Mouse (Mus musculus) thymus, adult 2 months (tissue): ENCODE data around the gene Cmas. TPM values are rescaled to one million over a fixed set of nuclear protein-coding genes. Genes with fewer than 3 reads are reported as not detected.
A peak's percentile ranks its signal among the peaks of the same experiment; 100 is the strongest.

Source experiments
- DNase-seq: peaks from one replicate; pipeline ENCODE4 v3.0.0; 2021
- H3K27ac ChIP-seq: fragments of 200-500 bp; 2 replicates; pipeline ENCODE4 v1.5.1; 2012; ENCODE audit warnings: low read length, control low read depth; ENCODE audit not compliant: control insufficient read depth, insufficient read depth
- H3K27me3 ChIP-seq: fragments of 200-500 bp; 2 replicates; pipeline ENCODE4 v1.6.1; 2012; ENCODE audit warnings: mild to moderate bottlenecking, low read length, moderate library complexity, mixed read lengths; ENCODE audit not compliant: control insufficient read depth, insufficient read depth
- H3K36me3 ChIP-seq: fragments of 200-500 bp; 2 replicates; pipeline ENCODE4 v1.6.1; 2012; ENCODE audit warnings: mild to moderate bottlenecking, low read length, moderate library complexity; ENCODE audit not compliant: control insufficient read depth, insufficient read depth
- H3K4me1 ChIP-seq: fragments of 200-500 bp; replicated peaks from 2 replicates; pipeline ENCODE4 v1.6.1; 2012; ENCODE audit warnings: low read length; ENCODE audit not compliant: control insufficient read depth, insufficient read depth
- H3K4me3 ChIP-seq: fragments of 200-500 bp; 2 replicates; pipeline ENCODE4 v1.5.1; 2012; ENCODE audit warnings: mild to moderate bottlenecking, low read length, control low read depth, moderate library complexity; ENCODE audit not compliant: control insufficient read depth, insufficient read depth
- CTCF ChIP-seq: fragments of 200-500 bp; IDR thresholded peaks from 2 replicates; pipeline ENCODE4 v1.5.1; 2012; ENCODE audit warnings: mild to moderate bottlenecking, control low read depth, low read length, moderate library complexity, borderline replicate concordance; ENCODE audit not compliant: control insufficient read depth, poor library complexity, insufficient read depth; ENCODE audit errors: extremely low read depth
- POLR2A ChIP-seq: fragments of 200-500 bp; IDR thresholded peaks from 2 replicates; pipeline ENCODE4 v1.6.1; 2012; ENCODE audit warnings: mild to moderate bottlenecking, low read length, control low read depth, moderate library complexity; ENCODE audit not compliant: control insufficient read depth, poor library complexity, insufficient read depth; ENCODE audit errors: extremely low read depth
- WGBS: fragments of 180-500 bp; shearing (Covaris S2); methylation state at CpG from one replicate; pipeline ENCODE4 v1.1.7; 2018; 5-methylcytosine and 5-hydroxymethylcytosine counted together
- polyA plus RNA-seq: library from polyadenylated mRNA; depleted of rRNA; stranded (reverse); fragments of >200 nt; gene quantifications from 2 replicates; pipeline ENCODE4 v1.2.3, GENCODE M21; 2012

Cmas gene
- polyA plus RNA-seq, 1 experiment, result 25.5 TPM

DNA sequence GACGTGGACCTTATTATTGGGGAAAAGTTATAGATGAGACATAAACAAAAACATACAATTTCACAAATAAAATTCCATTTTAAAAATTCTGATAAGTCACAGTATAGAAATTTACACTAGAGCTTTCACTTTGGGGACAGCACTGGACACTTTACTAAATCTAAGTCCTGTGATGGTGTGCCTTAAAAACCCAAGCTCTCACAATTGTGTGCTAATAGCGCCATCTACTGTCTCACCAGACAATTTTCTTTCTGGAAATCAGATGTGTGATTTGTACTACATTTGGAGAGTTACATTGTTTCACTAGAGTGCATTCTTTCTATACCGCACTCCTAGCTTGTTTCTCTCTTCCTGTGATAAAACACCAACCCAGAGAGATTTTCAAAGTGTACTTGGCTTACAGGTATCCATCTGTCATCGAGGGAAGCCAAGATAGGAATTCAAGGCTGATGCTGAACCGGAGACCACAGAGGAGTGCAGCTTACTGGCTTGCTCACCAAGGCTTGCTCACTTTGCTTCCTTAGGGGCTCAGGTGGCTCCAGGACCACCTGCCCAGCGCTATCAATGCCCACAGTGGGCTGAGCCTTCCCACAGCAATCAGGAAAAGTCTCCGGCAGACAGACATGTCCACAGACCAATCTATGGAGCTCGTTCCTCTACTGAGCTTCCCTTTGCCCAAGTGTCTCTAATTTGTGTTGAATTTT lies 21.0 kb upstream of the Cmas start:
- WGBS, result 53% methylated on average over 8 of the region's 8 CpGs
- no peak overlapping the region for H3K27ac ChIP-seq

DNA sequence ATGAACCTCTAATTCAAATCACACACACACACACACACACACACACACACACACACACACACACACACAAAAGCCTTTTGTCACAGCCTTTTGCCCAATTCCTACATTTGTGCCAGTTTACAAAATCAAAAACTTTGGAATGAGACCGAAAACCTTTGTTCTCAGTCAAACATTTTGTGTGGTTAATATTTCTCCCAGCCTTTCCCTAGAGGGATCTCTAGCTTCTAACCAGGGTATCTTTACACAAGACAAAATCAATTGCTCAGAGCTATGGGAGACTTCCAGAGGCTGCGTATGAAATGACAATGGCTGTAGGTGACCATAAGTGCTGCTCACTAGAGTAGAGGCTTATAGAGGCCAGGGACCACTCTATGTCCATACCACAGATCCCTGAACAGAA lies 18.3 kb upstream of the Cmas start:
- no peak for TF ChIP-seq CTCF
- Histone ChIP-seq H3K27me3 (no peaks in the 10 kb centered on the region), H3K36me3 (no peaks in the 10 kb centered on the region), H3K4me3 (no peak overlapping the region), H3K4me1 (no peaks in the 10 kb centered on the region), H3K27ac (no peak overlapping the region)
- 97% methylated on average over 2 of the region's 2 CpGs for WGBS
- DNase-seq, result no peak

More for the DNA sequence above, 21.0 kb upstream of the Cmas start:
- TF ChIP-seq POLR2A (no peak), CTCF (no peak)
- H3K4me1 ChIP-seq, result no peaks in the 10 kb centered on the region
- H3K36me3 ChIP-seq, result no peaks in the 10 kb centered on the region
- H3K4me3 ChIP-seq, result no peak overlapping the region
- DNase-seq, result peak; percentile 24
- H3K27me3 ChIP-seq, result no peaks in the 10 kb centered on the region

DNA sequence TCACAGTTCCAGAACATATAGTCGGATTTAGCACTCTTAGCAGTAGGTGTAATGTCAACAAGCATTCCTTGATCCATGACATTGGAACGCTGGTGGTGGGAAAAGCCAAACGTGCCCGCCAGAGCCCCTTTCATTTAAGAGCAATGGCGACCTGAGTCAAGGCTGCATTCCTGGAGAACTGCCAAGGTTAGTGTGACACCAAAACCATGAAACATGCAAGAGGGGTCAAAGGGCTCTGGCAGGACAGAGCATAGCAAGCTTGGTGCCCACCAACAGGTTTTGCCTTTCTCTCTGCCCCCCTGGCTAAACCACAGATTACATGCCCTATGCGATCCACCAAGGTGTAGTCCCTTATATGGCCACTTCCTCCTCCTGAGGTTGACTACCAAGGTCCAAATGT lies 17.8 kb upstream of the Cmas start:
- no peak overlapping the region for H3K4me3 ChIP-seq
- no peak overlapping the region for H3K27ac ChIP-seq
- no peak for DNase-seq
- H3K36me3 ChIP-seq, result no peaks in the 10 kb centered on the region
- 91% methylated on average over 6 of the region's 6 CpGs for WGBS
- TF ChIP-seq CTCF, result no peak
- TF ChIP-seq POLR2A, result no peak
- H3K27me3 ChIP-seq, result no peaks in the 10 kb centered on the region
- H3K4me1 ChIP-seq, result no peaks in the 10 kb centered on the region

DNA sequence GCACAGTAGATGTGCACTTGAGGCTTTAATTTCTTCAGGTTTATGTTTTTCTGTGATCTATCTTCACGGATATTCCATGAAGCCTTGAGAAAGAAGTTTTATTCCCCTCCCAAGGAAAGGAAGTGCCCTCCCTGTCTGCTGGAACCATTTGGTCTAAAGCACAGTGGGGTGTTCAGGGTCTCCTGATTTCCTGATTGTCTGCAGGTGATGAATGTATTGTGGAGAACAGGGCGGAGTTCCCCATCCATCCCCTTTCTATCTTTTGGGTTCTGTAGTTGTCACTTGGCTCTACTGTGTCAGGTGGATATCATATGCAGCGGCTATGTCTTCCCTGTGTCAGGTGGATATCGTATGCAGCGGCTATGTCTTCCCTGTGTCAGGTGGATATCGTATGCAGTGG lies 14.7 kb upstream of the Cmas start:
- Histone ChIP-seq H3K27me3 (no peaks in the 10 kb centered on the region), H3K4me1 (peaks cover 2% of the 10 kb centered on the region; the same call in 1 of the 2 replicates), H3K36me3 (no peaks in the 10 kb centered on the region), H3K4me3 (no peak overlapping the region), H3K27ac (no peak overlapping the region)
- TF ChIP-seq POLR2A, result no peak
- TF ChIP-seq CTCF, result no peak
- no peak for DNase-seq
- 93% methylated on average over 6 of the region's 6 CpGs for WGBS

DNA sequence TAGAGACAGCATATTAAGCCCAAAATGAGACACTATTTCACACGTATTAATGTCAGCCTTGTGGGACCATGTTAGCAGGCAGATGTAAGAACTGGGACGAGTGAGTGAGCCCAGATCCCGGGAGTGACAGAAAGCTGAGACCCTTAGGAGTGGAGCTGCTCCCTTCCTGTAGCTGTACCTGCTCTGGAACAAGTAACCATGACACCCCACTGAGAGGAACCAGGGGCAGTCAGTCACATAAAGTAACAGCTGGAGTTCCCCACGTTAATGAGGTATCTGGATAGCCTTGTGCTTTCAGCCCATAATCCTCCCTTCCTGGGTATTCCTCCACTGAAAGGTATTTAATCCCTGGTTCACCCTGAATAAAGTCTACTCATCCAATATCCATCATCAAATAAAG lies 13.3 kb upstream of the Cmas start:
- peaks cover 2% of the 10 kb centered on the region; the same call in 1 of the 2 replicates for H3K4me1 ChIP-seq
- no peaks in the 10 kb centered on the region for H3K27me3 ChIP-seq
- H3K27ac ChIP-seq, result no peak overlapping the region
- TF ChIP-seq POLR2A (no peak), CTCF (no peak)
- WGBS, result 92% methylated on average over 4 of the region's 4 CpGs
- H3K4me3 ChIP-seq, result no peak overlapping the region
- H3K36me3 ChIP-seq, result no peaks in the 10 kb centered on the region
- no peak for DNase-seq

DNA sequence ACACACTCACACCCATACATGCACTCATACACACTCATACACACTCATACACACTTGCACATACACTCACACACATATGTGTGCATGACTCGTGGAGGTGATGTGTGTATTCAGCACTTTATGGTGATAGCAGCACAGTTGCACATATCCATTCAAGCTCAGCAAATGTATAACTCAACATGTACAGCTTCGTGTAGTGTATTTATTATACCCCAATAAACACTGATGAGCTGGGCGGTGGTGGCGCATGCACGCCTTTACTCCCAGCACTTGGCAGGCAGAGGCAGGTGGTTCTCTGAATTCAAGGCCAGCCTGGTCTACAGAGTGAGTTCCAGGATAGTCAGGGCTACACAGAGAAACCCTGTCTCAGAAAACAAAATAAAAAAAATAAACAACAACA lies 11.0 kb upstream of the Cmas start:
- no peak for DNase-seq
- TF ChIP-seq CTCF (no peak), POLR2A (no peak)
- H3K36me3 ChIP-seq, result no peaks in the 10 kb centered on the region
- WGBS, result 97% methylated on average over 5 of the region's 5 CpGs
- no peak overlapping the region for H3K4me3 ChIP-seq
- no peak overlapping the region for H3K27ac ChIP-seq
- H3K4me1 ChIP-seq, result peaks cover 2% of the 10 kb centered on the region; the same call in 1 of the 2 replicates
- no peaks in the 10 kb centered on the region for H3K27me3 ChIP-seq

- TF ChIP-seq POLR2A (no peak), CTCF (no peak)
- no peaks in the 10 kb centered on the region for H3K36me3 ChIP-seq
- H3K27ac ChIP-seq, result 0 out of 2 replicates have a peak overlapping the region, but pooled peaks have one; percentile 43
- WGBS, result 55% methylated on average over 7 of the region's 7 CpGs
- DNase-seq, result no peak
- H3K27me3 ChIP-seq, result no peaks in the 10 kb centered on the region
- H3K4me3 ChIP-seq, result no peak overlapping the region
- H3K4me1 ChIP-seq, result peaks cover 2% of the 10 kb centered on the region
Measured at GRCm38 (mm10) chr6:142746765-142747164, 9.7 kb upstream of the Cmas start.
